Mouse (Mus musculus) retina, postnatal 1 day (tissue): Measurements from ENCODE around the gene Noc3l.

Experiments used
- DNase-seq: peaks from one replicate; pipeline ENCODE4 v3.0.0-alpha.2; 2012

The Noc3l gene

GRCm38 (mm10) chr19:38758056-38758455 is 61.0 kb downstream of the Noc3l start:
- no peak for DNase-seq

GRCm38 (mm10) chr19:38757161-38757560 is 61.9 kb downstream of the Noc3l start:
- no peak for DNase-seq

- no peak for DNase-seq
Observed at GRCm38 (mm10) chr19:38750192-38750591, 68.8 kb downstream of the Noc3l start.

- no peak for DNase-seq
Observed at GRCm38 (mm10) chr19:38746492-38747014, 72.5 kb downstream of the Noc3l start.

GRCm38 (mm10) chr19:38745810-38746491 is 73.1 kb downstream of the Noc3l start:
- DNase-seq = no peak

GRCm38 (mm10) chr19:38744546-38744945 is 74.5 kb downstream of the Noc3l start:
- DNase-seq = no peak
